ENCODE assay signal across 9 mouse cellular contexts in genomic region chr13:47017259-47017658, GRCm38 (mm10). TPM values are rescaled to one million over a fixed set of nuclear protein-coding genes. Genes with fewer than 3 reads are reported as not detected.
DNase-seq lines count a peak whose midpoint lies in the region; ATAC-seq and TF ChIP-seq lines count a peak whose summit lies in the region.
"Had no signal": no experiment of that assay in that cellular context is flagged by ENCODE, and none has a peak within 500 bp of the region (broad histone marks: within the 10 kb centered on the region; RNA-seq: fewer than 3 reads in every experiment).

No protein-coding gene starts in this region.

- H3K4me1 ChIP-seq in kidney, embryonic 16.5 days (ENCODE audit: insufficient read depth, low read length), result peaks cover 14% of the 10 kb centered on the region; the same call in 1 of the 2 replicates
- no peaks in the 10 kb centered on the region for H3K4me1 ChIP-seq in cerebellum, adult 2 months (ENCODE audit: control insufficient read depth, insufficient read depth, low read length)
- 0 out of 2 replicates have a peak, but pooled peaks cover 2% of the 10 kb centered on the region for H3K4me1 ChIP-seq in limb, embryonic 11.5 days (ENCODE audit: control insufficient read depth, insufficient read depth, low read length)

- no peak overlapping the region for H3K9ac ChIP-seq in kidney, embryonic 16.5 days (replicated peaks; ENCODE audit: low read length)
- H3K9ac ChIP-seq in limb, embryonic 11.5 days (ENCODE audit: low read length), result no peak overlapping the region
- H3K9ac ChIP-seq: midbrain, embryonic 12.5 days had no signal

- ATAC-seq in kidney, embryonic 16.5 days (ENCODE audit: low FRiP score, low TSS enrichment), result no peak
- no peak for ATAC-seq in limb, embryonic 11.5 days (ENCODE audit: insufficient number of reproducible peaks, low FRiP score, low TSS enrichment, low read depth)

- peak; percentile 91 for TF ChIP-seq CTCF in cerebellum, adult 2 months (IDR thresholded peaks at IDR 0.05; ENCODE audit: borderline replicate concordance, insufficient read depth, low read depth, low read length)

- no peak overlapping the region for H3K4me3 ChIP-seq in kidney, embryonic 16.5 days (ENCODE audit: low read length)
- no peak overlapping the region for H3K4me3 ChIP-seq in cerebellum, adult 2 months (replicated peaks; ENCODE audit: insufficient read depth, low read depth, low read length)
- no peak overlapping the region for H3K4me3 ChIP-seq in limb, embryonic 11.5 days (ENCODE audit: low read depth, low read length)
- H3K4me3 ChIP-seq: midbrain, embryonic 12.5 days had no signal

- WGBS in kidney, embryonic 16.5 days, result 37% methylated on average over 5 of the region's 5 CpGs
- WGBS in cerebellum, adult 2 months, result 40% methylated on average over 5 of the region's 5 CpGs
- 54% methylated on average over 5 of the region's 5 CpGs for WGBS in limb, embryonic 11.5 days

- DNase-seq in kidney, adult 11 months, result peak; percentile 36
- peak; percentile 59 to 64 for DNase-seq in cerebellum, adult 2 months
- peak; percentile 36 to 38 for DNase-seq in frontal cortex, postnatal 25 days (ENCODE audit: low spot score in 2 of 2)
- DNase-seq in kidney, adult 9 months, result peak; percentile 71
- DNase-seq in limb, embryonic 11.5 days (ENCODE audit: low spot score), result peak; percentile 48
- DNase-seq in ovary, postnatal 10 days (ENCODE audit: low spot score), result peak; percentile 18
- DNase-seq in urinary bladder, adult 2 months (ENCODE audit: low spot score), result peak; percentile 33

- no peak overlapping the region for H3K27ac ChIP-seq in kidney, embryonic 16.5 days (ENCODE audit: low read length)
- H3K27ac ChIP-seq in cerebellum, adult 2 months (ENCODE audit: insufficient read depth, low read length), result no peak overlapping the region
- no peak overlapping the region for H3K27ac ChIP-seq in limb, embryonic 11.5 days (replicated peaks; ENCODE audit: low read depth, low read length)
- H3K27ac ChIP-seq: midbrain, embryonic 12.5 days had no signal

- H3K27me3 ChIP-seq in kidney, embryonic 16.5 days (ENCODE audit: insufficient read depth, low read length), result 0 out of 2 replicates have a peak, but pooled peaks cover 5% of the 10 kb centered on the region
- H3K27me3 ChIP-seq in cerebellum, adult 2 months (ENCODE audit: control insufficient read depth, insufficient read depth, low read length), result no peaks in the 10 kb centered on the region
- no peaks in the 10 kb centered on the region for H3K27me3 ChIP-seq in limb, embryonic 11.5 days (ENCODE audit: control insufficient read depth, insufficient read depth, low read length)

- TF ChIP-seq POLR2A in cerebellum, adult 2 months (IDR thresholded peaks at IDR 0.05; ENCODE audit: borderline replicate concordance, insufficient read depth, low read length), result no peak

- no peak overlapping the region for H3K4me2 ChIP-seq in kidney, embryonic 16.5 days (replicated peaks; ENCODE audit: low read depth, low read length)
- no peak overlapping the region for H3K4me2 ChIP-seq in limb, embryonic 11.5 days (ENCODE audit: low read depth, severe bottlenecking)
- H3K4me2 ChIP-seq: midbrain, embryonic 12.5 days had no signal

- H3K36me3 ChIP-seq in kidney, embryonic 16.5 days (ENCODE audit: insufficient read depth, low read length), result no peaks in the 10 kb centered on the region
- no peaks in the 10 kb centered on the region for H3K36me3 ChIP-seq in limb, embryonic 11.5 days (ENCODE audit: control insufficient read depth, insufficient read depth, low read length)
- H3K36me3 ChIP-seq: midbrain, embryonic 12.5 days had no signal

- 0 out of 2 replicates have a peak, but pooled peaks cover 6% of the 10 kb centered on the region for H3K9me3 ChIP-seq in kidney, embryonic 16.5 days (ENCODE audit: low read length)
- no peaks in the 10 kb centered on the region; the same call in 1 of the 2 replicates for H3K9me3 ChIP-seq in limb, embryonic 11.5 days (ENCODE audit: control insufficient read depth, low read length)
- H3K9me3 ChIP-seq: midbrain, embryonic 12.5 days had no signal

RNA-seq across cellular contexts. Expression of gene Nhlrc1, which starts 2.6 kb away (rescaled TPM):
- polyA plus RNA-seq in kidney, embryonic 16.5 days (2015; fragmentation: Nextera tagmentation; extraction: Ambion mirVana), result 3.0 and 3.6 TPM in 2 replicates
- 13.5 TPM in 2 replicates for polyA plus RNA-seq in cerebellum, adult 2 months (2012; rRNA removed)
- 2.7 and 3.1 TPM in 2 replicates for polyA plus RNA-seq in limb, embryonic 11.5 days (2014; fragmentation: Nextera tagmentation; extraction: Ambion mirVana)
- 4.4 and 5.3 TPM in 2 replicates for polyA plus RNA-seq in urinary bladder, adult 2 months (2012; rRNA removed)

RNA-seq across cellular contexts. Expression of gene Kdm1b, which starts 26.0 kb away (rescaled TPM):
- polyA plus RNA-seq in kidney, embryonic 16.5 days (2015; fragmentation: Nextera tagmentation; extraction: Ambion mirVana), result 14.5 and 15.4 TPM in 2 replicates
- polyA plus RNA-seq in cerebellum, adult 2 months (2012; rRNA removed), result 7.6 and 8.2 TPM in 2 replicates
- polyA plus RNA-seq in limb, embryonic 11.5 days (2014; fragmentation: Nextera tagmentation; extraction: Ambion mirVana), result 11.5 and 12.4 TPM in 2 replicates
- 95.2 and 99.4 TPM in 2 replicates for polyA plus RNA-seq in urinary bladder, adult 2 months (2012; rRNA removed)

RNA-seq across cellular contexts. Expression of gene Tpmt, which starts 27.3 kb away (rescaled TPM):
- 37.4 and 39.6 TPM in 2 replicates for polyA plus RNA-seq in kidney, embryonic 16.5 days (2015; fragmentation: Nextera tagmentation; extraction: Ambion mirVana)
- 15.0 and 17.4 TPM in 2 replicates for polyA plus RNA-seq in cerebellum, adult 2 months (2012; rRNA removed)
- 25.8 and 28.6 TPM in 2 replicates for polyA plus RNA-seq in limb, embryonic 11.5 days (2014; fragmentation: Nextera tagmentation; extraction: Ambion mirVana)
- 6.9 and 10.3 TPM in 2 replicates for polyA plus RNA-seq in urinary bladder, adult 2 months (2012; rRNA removed)

Comparison
In these comparisons a context has a peak if more than half of its experiments do, and no peak if none do; other contexts are left out.
1. DNase-seq: peak in every context shown above with its lines; median percentile 71 in kidney, adult 9 months; 62 in cerebellum, adult 2 months; 48 in limb, embryonic 11.5 days; 37 in frontal cortex, postnatal 25 days; 36 in kidney, adult 11 months; 33 in urinary bladder, adult 2 months; 18 in ovary, postnatal 10 days.